Mouse (Mus musculus) lung, embryonic 16.5 days (tissue): ENCODE data around the gene Stxbp2. TPM values are rescaled to one million over a fixed set of nuclear protein-coding genes. Genes with fewer than 3 reads are reported as not detected.

Experiments
- ATAC-seq: fragments of 200-750 bp; cut with Nextera tagmentation; 2 replicates; pipeline ENCODE4 v1.8.0; 2017; ENCODE audit warnings: low read depth, mild to moderate bottlenecking, moderate library complexity
- H3K27ac ChIP-seq: fragments of 300-500 bp; sonication (generic); 2 replicates; pipeline ENCODE4 v1.5.1; 2014; ENCODE audit warnings: mild to moderate bottlenecking, control low read depth, low read length
- H3K27me3 ChIP-seq: fragments of 300-500 bp; sonication (generic); 2 replicates; pipeline ENCODE4 v1.6.1; 2014; ENCODE audit warnings: low read depth, low read length, mixed read lengths; ENCODE audit not compliant: control insufficient read depth, insufficient read depth
- H3K36me3 ChIP-seq: fragments of 300-500 bp; sonication (generic); 2 replicates; pipeline ENCODE4 v1.6.1; 2014; ENCODE audit warnings: low read length; ENCODE audit not compliant: control insufficient read depth, insufficient read depth
- H3K4me1 ChIP-seq: fragments of 300-500 bp; sonication (generic); replicated peaks from 2 replicates; pipeline ENCODE4 v1.6.1; 2014; ENCODE audit warnings: low read length, mixed read lengths; ENCODE audit not compliant: control insufficient read depth, insufficient read depth
- H3K4me2 ChIP-seq: fragments of 300-500 bp; sonication (generic); 2 replicates; pipeline ENCODE4 v1.6.1; 2014; ENCODE audit warnings: low read depth, low read length, control low read depth
- H3K4me3 ChIP-seq: fragments of 300-500 bp; sonication (generic); 2 replicates; pipeline ENCODE4 v1.5.1; 2014; ENCODE audit warnings: mild to moderate bottlenecking, low read length, control low read depth
- H3K9ac ChIP-seq: fragments of 300-500 bp; sonication (generic); 2 replicates; pipeline ENCODE4 v1.6.1; 2014; ENCODE audit warnings: low read length, control low read depth
- H3K9me3 ChIP-seq: fragments of 300-500 bp; sonication (generic); 2 replicates; pipeline ENCODE4 v1.6.1; 2016; ENCODE audit warnings: low read length; ENCODE audit not compliant: control insufficient read depth
- WGBS: fragments of 180-500 bp; shearing (Covaris S2); extraction: QIAGEN DNeasy Blood & Tissue Kit; methylation state at CpG from one replicate; pipeline ENCODE4 v1.1.7; 2014; 5-methylcytosine and 5-hydroxymethylcytosine counted together
- polyA plus RNA-seq: library from polyadenylated mRNA; unstranded; fragments of >200 nt; fragmentation: Nextera tagmentation; extraction: Ambion mirVana; gene quantifications from 2 replicates; pipeline ENCODE4 v1.2.1, GENCODE M21; 2015

Gene Stxbp2
- polyA plus RNA-seq, 1 experiment from 2014 or later = 91.6 TPM

DNA sequence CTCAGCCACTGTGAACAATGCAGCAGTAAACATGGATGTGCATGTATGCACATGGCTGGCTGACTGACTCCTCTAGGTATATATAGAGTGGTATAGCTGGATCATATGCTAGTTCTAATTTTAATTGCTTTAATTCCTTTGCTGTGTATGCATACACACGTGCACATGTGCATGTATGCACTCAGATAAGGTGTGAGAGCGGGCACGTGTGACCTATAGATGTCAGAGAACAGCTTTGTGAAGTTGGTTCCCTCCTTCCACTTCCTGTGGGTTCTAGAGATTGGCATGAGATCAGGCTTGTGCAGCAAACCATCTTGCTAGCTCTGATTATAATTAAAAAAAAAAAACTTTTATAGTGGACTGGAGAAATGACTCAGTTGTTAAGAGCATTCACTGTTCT, 22.1 kb downstream of the Stxbp2 start:
- no peak for ATAC-seq
- WGBS = 59% methylated on average over 3 of the region's 3 CpGs

DNA sequence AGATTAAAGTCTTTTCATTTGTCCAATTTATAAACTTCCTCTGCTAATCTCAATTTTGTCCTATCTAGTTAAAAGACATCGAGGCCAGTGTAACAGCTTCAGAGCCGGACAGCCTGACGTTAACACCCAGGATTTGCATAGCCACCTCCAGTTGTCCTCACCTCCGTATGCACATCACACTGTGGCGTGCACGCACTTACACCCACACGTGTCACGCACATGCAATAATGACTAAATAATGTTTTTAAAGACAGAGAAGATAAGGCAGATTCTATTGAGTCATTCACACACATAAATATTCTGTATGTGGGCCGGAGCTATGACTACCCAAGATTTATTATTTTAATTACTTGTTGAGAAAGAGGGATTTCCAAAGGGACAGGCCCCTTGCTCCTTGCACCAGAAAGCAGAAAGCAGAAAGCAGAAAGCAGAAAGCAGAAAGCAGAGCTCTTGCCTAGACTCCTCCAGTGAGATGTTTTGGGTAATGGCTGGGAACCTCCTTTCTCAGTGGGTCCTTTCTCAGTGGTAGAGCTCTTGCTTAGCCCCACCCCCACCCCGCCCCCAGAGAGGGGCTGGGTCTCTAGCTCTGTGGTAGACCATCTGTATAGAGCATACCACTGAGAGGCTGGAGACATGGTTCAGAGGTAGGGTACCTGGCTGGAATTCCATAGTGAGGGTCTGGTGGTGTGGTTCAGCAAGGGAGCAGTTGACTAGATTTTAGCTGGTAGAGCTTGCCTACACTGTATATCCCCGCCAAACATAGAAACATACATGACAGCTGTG, 24.2 kb downstream of the Stxbp2 start:
- Histone ChIP-seq H3K9ac (no peak overlapping the region), H3K4me1 (no peaks in the 10 kb centered on the region), H3K27ac (no peak overlapping the region), H3K4me3 (no peak overlapping the region), H3K27me3 (no peaks in the 10 kb centered on the region), H3K4me2 (no peak overlapping the region), H3K36me3 (no peaks in the 10 kb centered on the region), H3K9me3 (no peaks in the 10 kb centered on the region)
- WGBS = 59% methylated on average over 11 of the region's 11 CpGs
- ATAC-seq = no peak

More for the DNA sequence above, 22.1 kb downstream of the Stxbp2 start:
- no peak overlapping the region for H3K9ac ChIP-seq
- no peak overlapping the region for H3K27ac ChIP-seq
- no peaks in the 10 kb centered on the region for H3K4me1 ChIP-seq
- H3K9me3 ChIP-seq = no peaks in the 10 kb centered on the region
- no peaks in the 10 kb centered on the region for H3K36me3 ChIP-seq
- H3K4me3 ChIP-seq = no peak overlapping the region
- no peak overlapping the region for H3K4me2 ChIP-seq
- no peaks in the 10 kb centered on the region for H3K27me3 ChIP-seq

DNA sequence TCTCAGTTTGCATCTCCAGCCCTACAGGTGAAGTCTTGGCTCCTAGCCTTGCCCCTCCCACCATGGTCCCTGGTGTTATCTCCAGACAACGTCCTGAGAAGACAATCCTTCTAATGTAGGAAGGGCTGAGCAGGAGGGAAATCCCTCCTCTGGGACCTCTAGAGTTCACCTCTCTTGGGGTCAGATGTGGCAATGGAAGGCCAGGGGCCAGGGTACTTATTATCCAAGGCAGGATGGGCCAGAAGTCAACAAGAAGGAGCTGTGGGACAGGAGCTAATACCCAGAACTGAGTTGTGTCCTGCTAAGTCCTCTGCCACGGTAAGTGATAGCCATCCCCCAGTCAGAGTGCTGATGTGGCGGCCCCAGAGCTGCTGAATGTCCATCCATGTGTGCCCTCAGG, 24.8 kb downstream of the Stxbp2 start, which contains the start of gene Retn:
Gene Retn (plus strand): TSS at position 245 of the 400 bp plus-strand sequence.
- no peaks in the 10 kb centered on the region for H3K9me3 ChIP-seq
- H3K36me3 ChIP-seq = no peaks in the 10 kb centered on the region
- ATAC-seq = no peak
- H3K27ac ChIP-seq = no peak within 1 kb of the TSS
- WGBS = 67% methylated on average over 3 of the region's 3 CpGs
- H3K4me1 ChIP-seq = no peaks in the 10 kb centered on the region
- H3K4me3 ChIP-seq = no peak within 1 kb of the TSS
- no peaks in the 10 kb centered on the region for H3K27me3 ChIP-seq
- H3K4me2 ChIP-seq = no peak within 1 kb of the TSS
- H3K9ac ChIP-seq = no peak within 1 kb of the TSS

- no peak overlapping the region for H3K9ac ChIP-seq
- H3K4me3 ChIP-seq = no peak overlapping the region
- H3K4me2 ChIP-seq = no peak overlapping the region
- WGBS = 18% methylated on average over 7 of the region's 7 CpGs
- ATAC-seq = no peak
- no peaks in the 10 kb centered on the region for H3K27me3 ChIP-seq
- H3K36me3 ChIP-seq = no peaks in the 10 kb centered on the region
- H3K9me3 ChIP-seq = no peaks in the 10 kb centered on the region
- no peaks in the 10 kb centered on the region for H3K4me1 ChIP-seq
- H3K27ac ChIP-seq = no peak overlapping the region
Observed at GRCm38 (mm10) chr8:3656725-3657381, 26.1 kb downstream of the Stxbp2 start.

- Histone ChIP-seq H3K4me3 (no peak overlapping the region), H3K27ac (no peak overlapping the region), H3K27me3 (no peaks in the 10 kb centered on the region), H3K36me3 (no peaks in the 10 kb centered on the region), H3K9me3 (no peaks in the 10 kb centered on the region), H3K4me1 (no peaks in the 10 kb centered on the region), H3K9ac (no peak overlapping the region), H3K4me2 (no peak overlapping the region)
- WGBS = 61% methylated on average over 8 of the region's 8 CpGs
- ATAC-seq = no peak
Observed at GRCm38 (mm10) chr8:3660889-3661288, 30.1 kb downstream of the Stxbp2 start.

GRCm38 (mm10) chr8:3664405-3664804, 33.6 kb downstream of the Stxbp2 start:
- WGBS = 45% methylated on average over 5 of the region's 5 CpGs
- Histone ChIP-seq H3K9me3 (no peaks in the 10 kb centered on the region), H3K9ac (no peak overlapping the region), H3K4me2 (no peak overlapping the region), H3K36me3 (no peaks in the 10 kb centered on the region), H3K4me1 (no peaks in the 10 kb centered on the region), H3K4me3 (no peak overlapping the region), H3K27me3 (no peaks in the 10 kb centered on the region), H3K27ac (no peak overlapping the region)
- ATAC-seq = no peak

GRCm38 (mm10) chr8:3665507-3665906, 34.8 kb downstream of the Stxbp2 start, which contains the start of gene Mcemp1:
Mcemp1 (plus strand) TSS chr8:3665754.
- 72% methylated on average over 6 of the region's 6 CpGs for WGBS
- H3K27me3 ChIP-seq = no peaks in the 10 kb centered on the region
- H3K9me3 ChIP-seq = no peaks in the 10 kb centered on the region
- no peak within 1 kb of the TSS for H3K4me2 ChIP-seq
- H3K4me1 ChIP-seq = no peaks in the 10 kb centered on the region
- H3K9ac ChIP-seq = no peak within 1 kb of the TSS
- no peak for ATAC-seq
- H3K27ac ChIP-seq = no peak within 1 kb of the TSS
- H3K4me3 ChIP-seq = no peak within 1 kb of the TSS
- H3K36me3 ChIP-seq = no peaks in the 10 kb centered on the region

DNA sequence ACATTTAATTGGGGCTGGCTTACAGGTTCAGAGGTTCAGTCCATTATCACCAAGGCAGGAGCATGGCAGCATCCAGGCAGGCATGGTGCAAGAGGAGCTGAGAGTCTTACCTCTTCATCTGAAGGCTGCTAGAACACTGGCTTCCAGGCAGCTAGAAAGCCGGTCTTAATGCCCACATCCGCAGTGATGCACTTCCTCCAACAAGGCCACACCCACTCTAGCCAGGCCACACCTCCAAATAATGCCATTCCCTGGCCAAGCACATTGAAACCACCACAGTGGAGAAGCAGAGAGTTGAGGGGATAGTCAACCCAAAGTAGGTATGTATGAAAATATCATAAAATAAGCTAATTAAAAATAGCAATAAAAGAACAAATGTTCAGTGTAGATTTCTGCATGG, 39.6 kb downstream of the Stxbp2 start:
- Histone ChIP-seq H3K4me1 (peaks cover 2% of the 10 kb centered on the region; the same call in 1 of the 2 replicates), H3K27ac (no peak overlapping the region), H3K36me3 (no peaks in the 10 kb centered on the region), H3K9me3 (no peaks in the 10 kb centered on the region), H3K27me3 (no peaks in the 10 kb centered on the region), H3K4me2 (no peak overlapping the region), H3K4me3 (no peak overlapping the region), H3K9ac (no peak overlapping the region)
- no peak for ATAC-seq
- WGBS = 80% methylated on average over 2 of the region's 2 CpGs

DNA sequence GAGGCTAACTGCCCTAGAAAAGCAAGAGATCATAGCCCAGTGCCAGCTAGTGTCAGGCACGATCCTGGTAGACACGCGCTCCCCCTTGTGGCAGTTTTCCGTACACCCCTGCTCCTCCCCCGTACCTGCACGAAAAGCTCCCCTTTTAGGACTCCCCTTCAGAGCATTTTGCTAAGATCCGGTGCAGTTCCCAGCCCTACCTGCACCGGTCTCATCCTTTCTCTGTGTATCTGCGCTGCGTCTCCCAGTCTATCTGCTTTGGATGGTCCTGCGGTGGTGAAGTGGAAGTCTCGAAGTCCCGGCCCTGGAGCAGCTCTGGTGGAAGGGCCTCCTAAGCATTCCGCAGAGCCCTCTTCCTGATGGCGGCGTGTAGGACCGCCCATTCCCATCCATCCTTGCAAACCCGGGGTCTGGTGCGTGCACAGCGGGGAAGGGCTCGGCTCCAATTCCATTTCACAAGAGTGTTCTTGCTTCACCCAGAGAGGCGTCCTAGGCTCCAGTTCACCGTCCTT, 41.3 kb downstream of the Stxbp2 start, which contains the start of gene Fcor:
Gene Fcor (minus strand): TSS at position 383 of the 512 bp plus-strand sequence.
- H3K4me1 ChIP-seq = peaks cover 7% of the 10 kb centered on the region
- WGBS = 1% methylated on average over 23 of the region's 23 CpGs
- peak within 1 kb of the TSS; percentile 66 for H3K27ac ChIP-seq
- H3K27me3 ChIP-seq = no peaks in the 10 kb centered on the region
- peak; percentile 88 for ATAC-seq
- H3K4me2 ChIP-seq = peak within 1 kb of the TSS; percentile 71
- no peaks in the 10 kb centered on the region for H3K9me3 ChIP-seq
- H3K4me3 ChIP-seq = peak within 1 kb of the TSS; percentile 71
- H3K9ac ChIP-seq = peak within 1 kb of the TSS; percentile 74
- H3K36me3 ChIP-seq = no peaks in the 10 kb centered on the region
